7 mouse cellular contexts compared by ENCODE assay signal in genomic region chr19:32595131-32595505, GRCm38 (mm10). TPM values are rescaled to one million over a fixed set of nuclear protein-coding genes. Genes with fewer than 3 reads are reported as not detected.
DNase-seq lines count a peak whose midpoint lies in the region; ATAC-seq lines count a peak whose summit lies in the region.

No protein-coding gene starts in this region.

- peak overlapping the region; percentile 79 for H3K4me2 ChIP-seq in lung, embryonic 16.5 days (ENCODE audit: low read depth, low read length)
- peak overlapping the region; percentile 79 for H3K4me2 ChIP-seq in forebrain, embryonic 11.5 days (ENCODE audit: low read depth, low read length, severe bottlenecking)
- peak overlapping the region; percentile 63 for H3K4me2 ChIP-seq in limb, embryonic 15.5 days
- H3K4me2 ChIP-seq in stomach, embryonic 14.5 days (replicated peaks; ENCODE audit: low read depth, low read length): peak overlapping the region; percentile 84

- H3K9ac ChIP-seq in lung, embryonic 16.5 days (ENCODE audit: low read length): peak overlapping the region; percentile 72
- H3K9ac ChIP-seq in forebrain, embryonic 11.5 days (ENCODE audit: low read length): peak overlapping the region; percentile 54; the same call in 1 of the 2 replicates
- H3K9ac ChIP-seq in limb, embryonic 15.5 days: peak overlapping the region; percentile 65; the same call in 1 of the 2 replicates
- peak overlapping the region; percentile 50; the same call in 1 of the 2 replicates for H3K9ac ChIP-seq in stomach, embryonic 14.5 days (replicated peaks; ENCODE audit: low read depth, low read length)

- DNase-seq in lung, adult 18-20 months: no peak
- no peak for DNase-seq in forebrain, embryonic 11.5 days (ENCODE audit: low spot score)
- no peak for DNase-seq in cerebellum, postnatal 4 days (ENCODE audit: low spot score in 2 of 2)
- DNase-seq in retina, postnatal 1 day: no peak

- H3K27me3 ChIP-seq in lung, embryonic 16.5 days (ENCODE audit: control insufficient read depth, insufficient read depth, low read depth, low read length): peaks cover 10% of the 10 kb centered on the region
- H3K27me3 ChIP-seq in forebrain, embryonic 11.5 days (ENCODE audit: control insufficient read depth, insufficient read depth, low read length): peaks cover 19% of the 10 kb centered on the region
- 0 out of 2 replicates have a peak, but pooled peaks cover 5% of the 10 kb centered on the region for H3K27me3 ChIP-seq in limb, embryonic 15.5 days
- no peaks in the 10 kb centered on the region for H3K27me3 ChIP-seq in stomach, embryonic 14.5 days (ENCODE audit: control insufficient read depth, insufficient read depth, low read length)

- no peak for ATAC-seq in lung, embryonic 16.5 days (ENCODE audit: low read depth)
- ATAC-seq in forebrain, embryonic 11.5 days (replicated peaks; ENCODE audit: low FRiP score): no peak; the same call in 1 of the 2 replicates
- ATAC-seq in limb, embryonic 15.5 days (ENCODE audit: insufficient number of reproducible peaks, low FRiP score, low TSS enrichment, low read depth): no peak
- ATAC-seq in stomach, embryonic 14.5 days (ENCODE audit: insufficient number of reproducible peaks, insufficient read depth, low FRiP score, low read depth): no peak; the same call in 1 of the 2 replicates

- H3K36me3 ChIP-seq in lung, embryonic 16.5 days (ENCODE audit: control insufficient read depth, insufficient read depth, low read length): no peaks in the 10 kb centered on the region
- no peaks in the 10 kb centered on the region for H3K36me3 ChIP-seq in forebrain, embryonic 11.5 days (ENCODE audit: control insufficient read depth, insufficient read depth, low read length)
- H3K36me3 ChIP-seq in limb, embryonic 15.5 days: no peaks in the 10 kb centered on the region
- no peaks in the 10 kb centered on the region for H3K36me3 ChIP-seq in stomach, embryonic 14.5 days (ENCODE audit: control insufficient read depth, insufficient read depth, low read length)

- peak overlapping the region; percentile 65 for H3K4me3 ChIP-seq in lung, embryonic 16.5 days (ENCODE audit: low read length)
- peak overlapping the region; percentile 44 for H3K4me3 ChIP-seq in forebrain, embryonic 11.5 days (ENCODE audit: low read depth, low read length)
- H3K4me3 ChIP-seq in limb, embryonic 15.5 days: peak overlapping the region; percentile 61
- H3K4me3 ChIP-seq in stomach, embryonic 14.5 days (ENCODE audit: low read depth, low read length): peak overlapping the region; percentile 64

- H3K9me3 ChIP-seq in lung, embryonic 16.5 days (ENCODE audit: control insufficient read depth, low read length): no peaks in the 10 kb centered on the region
- no peaks in the 10 kb centered on the region for H3K9me3 ChIP-seq in forebrain, embryonic 11.5 days (ENCODE audit: control insufficient read depth, low read length)
- no peaks in the 10 kb centered on the region for H3K9me3 ChIP-seq in limb, embryonic 15.5 days
- no peaks in the 10 kb centered on the region for H3K9me3 ChIP-seq in stomach, embryonic 14.5 days (ENCODE audit: control insufficient read depth, low read depth, low read length)

- 15% methylated on average over 8 of the region's 8 CpGs for WGBS in lung, embryonic 16.5 days
- WGBS in forebrain, embryonic 11.5 days: 18% methylated on average over 8 of the region's 8 CpGs
- 19% methylated on average over 8 of the region's 8 CpGs for WGBS in limb, embryonic 15.5 days
- WGBS in stomach, embryonic 14.5 days: 18% methylated on average over 8 of the region's 8 CpGs

- H3K27ac ChIP-seq in lung, embryonic 16.5 days (ENCODE audit: low read length): no peak overlapping the region
- no peak overlapping the region for H3K27ac ChIP-seq in forebrain, embryonic 11.5 days (ENCODE audit: low read depth, low read length)
- H3K27ac ChIP-seq in limb, embryonic 15.5 days: peak overlapping the region; percentile 84
- H3K27ac ChIP-seq in stomach, embryonic 14.5 days (ENCODE audit: low read length): no peak overlapping the region

- H3K4me1 ChIP-seq in lung, embryonic 16.5 days (replicated peaks; ENCODE audit: control insufficient read depth, insufficient read depth, low read length): no peaks in the 10 kb centered on the region
- no peaks in the 10 kb centered on the region for H3K4me1 ChIP-seq in forebrain, embryonic 11.5 days (replicated peaks; ENCODE audit: control insufficient read depth, insufficient read depth, low read length)
- H3K4me1 ChIP-seq in limb, embryonic 15.5 days: peaks cover 6% of the 10 kb centered on the region; the same call in 1 of the 2 replicates
- H3K4me1 ChIP-seq in stomach, embryonic 14.5 days (ENCODE audit: control insufficient read depth, insufficient read depth, low read length): no peaks in the 10 kb centered on the region

RNA-seq across cellular contexts. Expression of gene Papss2, which starts 0.5 kb away (rescaled TPM):
- polyA plus RNA-seq in lung, embryonic 16.5 days (2015; fragmentation: Nextera tagmentation; extraction: Ambion mirVana): 3.1 and 3.4 TPM in 2 replicates
- 1.9 and 2.9 TPM in 2 replicates for polyA plus RNA-seq in forebrain, embryonic 11.5 days (2014; fragmentation: Nextera tagmentation; extraction: Ambion mirVana)
- polyA plus RNA-seq in limb, embryonic 15.5 days (2015; fragmentation: Nextera tagmentation; extraction: Ambion mirVana): 34.1 and 34.8 TPM in 2 replicates
- 9.0 and 10.9 TPM in 2 replicates for polyA plus RNA-seq in stomach, embryonic 14.5 days (2014; fragmentation: Nextera tagmentation; extraction: Ambion mirVana)
